Mouse (Mus musculus): ENCODE results near the gene Sgsm1. TPM values are rescaled to one million over a fixed set of nuclear protein-coding genes. Genes with fewer than 3 reads are reported as not detected.

Gene Sgsm1
- polyA plus RNA-seq, 1 experiment from 2014 or later: 10.7 TPM

DNA sequence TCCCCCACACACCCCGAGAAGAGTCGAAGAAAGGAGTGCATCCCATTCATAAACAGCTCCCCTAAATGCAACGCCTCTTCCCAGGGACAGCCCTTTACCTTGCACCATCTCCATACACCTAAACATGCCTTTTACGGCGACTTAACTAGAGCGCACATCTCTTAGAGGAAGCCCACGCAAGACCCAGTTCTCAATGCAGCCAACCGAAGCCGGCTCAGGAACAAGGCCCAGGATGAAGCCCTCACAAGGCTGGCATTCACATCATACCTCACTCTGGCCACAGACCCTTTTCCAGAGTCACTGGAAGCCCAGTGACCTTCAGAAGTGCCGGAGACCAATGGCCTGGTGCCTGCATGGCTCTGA, 110.8 kb downstream of the Sgsm1 start:
- H3K4me3 ChIP-seq (ENCODE audit: low read depth, low read length): no peak overlapping the region
- no peak overlapping the region for H3K9ac ChIP-seq (ENCODE audit: low read length)
- no peaks in the 10 kb centered on the region for H3K4me1 ChIP-seq (ENCODE audit: control insufficient read depth, insufficient read depth, low read length)
- no peaks in the 10 kb centered on the region for H3K36me3 ChIP-seq (ENCODE audit: control insufficient read depth, insufficient read depth, low read length)
- no peaks in the 10 kb centered on the region for H3K9me3 ChIP-seq (ENCODE audit: control insufficient read depth, low read length)
- 87% methylated on average over 10 of the region's 10 CpGs for WGBS
- no peak for ATAC-seq (ENCODE audit: insufficient read depth, low FRiP score, low TSS enrichment)
- no peak overlapping the region for H3K4me2 ChIP-seq (ENCODE audit: low read depth)
- no peaks in the 10 kb centered on the region for H3K27me3 ChIP-seq (ENCODE audit: control insufficient read depth, insufficient read depth, low read length)
- no peak overlapping the region for H3K27ac ChIP-seq (ENCODE audit: low read depth, low read length)
- DNase-seq (ENCODE audit: low spot score): no peak

DNA sequence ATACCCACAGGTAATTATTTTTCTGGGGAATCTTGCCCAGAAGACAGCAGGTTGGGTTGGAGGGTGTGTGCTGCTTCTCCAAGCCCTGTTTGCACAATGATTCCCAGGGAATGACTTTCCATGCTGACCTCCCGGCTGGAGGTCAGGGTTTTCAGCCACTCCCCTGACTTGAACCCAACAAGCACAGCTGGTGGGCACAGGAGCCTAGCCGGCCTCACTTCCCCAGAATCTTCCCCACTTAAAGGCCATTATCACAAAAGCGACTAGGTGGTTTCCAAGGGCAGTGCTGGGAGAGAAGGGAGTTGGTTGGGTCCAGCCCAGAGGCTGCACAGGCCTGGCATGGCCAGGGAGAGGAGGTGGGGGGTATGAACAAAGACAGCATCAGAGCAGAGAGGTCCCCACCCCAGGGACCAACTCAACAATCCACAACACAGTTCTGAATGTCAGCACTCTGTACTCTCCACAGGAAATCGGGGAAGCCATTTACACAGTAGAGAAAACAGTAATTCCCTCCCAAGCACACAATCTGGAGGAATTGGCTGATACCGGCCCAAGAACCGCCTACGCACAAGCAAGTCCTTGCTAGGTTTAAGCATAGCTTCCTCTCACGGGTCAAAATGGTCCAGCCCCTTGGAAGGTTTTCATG, 111.3 kb downstream of the Sgsm1 start:
- Histone ChIP-seq H3K9ac (ENCODE audit: low read length) (no peak overlapping the region), H3K36me3 (ENCODE audit: control insufficient read depth, insufficient read depth, low read length) (no peaks in the 10 kb centered on the region), H3K27me3 (ENCODE audit: control insufficient read depth, insufficient read depth, low read length) (no peaks in the 10 kb centered on the region), H3K9me3 (ENCODE audit: control insufficient read depth, low read length) (no peaks in the 10 kb centered on the region), H3K4me3 (ENCODE audit: low read depth, low read length) (no peak overlapping the region), H3K4me2 (ENCODE audit: low read depth) (no peak overlapping the region), H3K27ac (ENCODE audit: low read depth, low read length) (no peak overlapping the region), H3K4me1 (ENCODE audit: control insufficient read depth, insufficient read depth, low read length) (no peaks in the 10 kb centered on the region)
- no peak for DNase-seq (ENCODE audit: low spot score)
- WGBS: 42% methylated on average over 8 of the region's 8 CpGs
- no peak for ATAC-seq (ENCODE audit: insufficient read depth, low FRiP score, low TSS enrichment)

DNA sequence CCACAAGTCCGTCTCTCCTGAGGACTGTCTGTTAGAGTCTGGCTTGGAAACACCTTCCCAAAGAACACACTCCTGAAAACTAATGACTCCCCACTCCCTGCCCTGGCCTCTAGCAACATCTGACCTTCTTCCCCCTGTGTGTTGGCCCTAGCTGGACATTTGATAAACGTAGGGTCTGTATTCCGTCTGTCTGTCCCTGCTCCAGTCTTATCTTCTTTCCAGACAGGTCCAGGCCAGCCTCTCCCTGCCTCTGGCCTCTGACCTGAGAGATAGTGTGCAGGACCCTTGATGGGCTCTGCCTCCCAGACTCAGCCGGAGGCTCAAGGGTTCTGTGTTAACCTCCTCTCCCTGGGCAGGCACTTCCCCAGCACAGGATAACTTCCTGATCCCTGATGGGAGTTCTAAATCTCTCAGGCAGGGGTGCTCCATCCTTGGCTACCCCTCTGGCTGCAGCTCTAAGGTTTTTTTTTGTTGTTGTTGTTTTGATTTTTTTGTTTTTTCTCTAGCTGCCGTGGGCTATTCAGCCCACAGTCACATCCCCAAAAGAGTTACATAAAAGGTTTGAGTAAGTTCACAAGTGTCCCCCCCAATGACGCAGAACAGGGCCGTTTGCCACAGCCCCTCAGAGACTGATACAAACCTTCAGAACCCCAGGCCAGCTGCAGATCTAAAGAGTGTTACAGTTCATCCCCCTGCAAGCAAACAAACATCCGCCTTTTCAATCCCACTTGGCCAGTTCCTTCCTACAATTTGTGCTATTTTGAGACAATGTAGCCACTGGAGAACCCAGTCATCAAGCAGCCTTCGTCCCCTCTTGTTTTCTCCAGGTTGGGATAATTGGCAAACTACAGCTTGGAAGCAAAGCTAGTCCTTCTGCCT, 113.4 kb downstream of the Sgsm1 start:
- 48% methylated on average over 9 of the region's 9 CpGs for WGBS
- Histone ChIP-seq H3K4me2 (ENCODE audit: low read depth) (no peak overlapping the region), H3K36me3 (ENCODE audit: control insufficient read depth, insufficient read depth, low read length) (no peaks in the 10 kb centered on the region), H3K4me1 (ENCODE audit: control insufficient read depth, insufficient read depth, low read length) (no peaks in the 10 kb centered on the region), H3K4me3 (ENCODE audit: low read depth, low read length) (no peak overlapping the region), H3K27ac (ENCODE audit: low read depth, low read length) (peak overlapping the region; percentile 23; the same call in 1 of the 2 replicates), H3K9ac (ENCODE audit: low read length) (no peak overlapping the region), H3K27me3 (ENCODE audit: control insufficient read depth, insufficient read depth, low read length) (no peaks in the 10 kb centered on the region), H3K9me3 (ENCODE audit: control insufficient read depth, low read length) (no peaks in the 10 kb centered on the region)
- DNase-seq (ENCODE audit: low spot score) (no peak), ATAC-seq (ENCODE audit: insufficient read depth, low FRiP score, low TSS enrichment) (no peak)

DNA sequence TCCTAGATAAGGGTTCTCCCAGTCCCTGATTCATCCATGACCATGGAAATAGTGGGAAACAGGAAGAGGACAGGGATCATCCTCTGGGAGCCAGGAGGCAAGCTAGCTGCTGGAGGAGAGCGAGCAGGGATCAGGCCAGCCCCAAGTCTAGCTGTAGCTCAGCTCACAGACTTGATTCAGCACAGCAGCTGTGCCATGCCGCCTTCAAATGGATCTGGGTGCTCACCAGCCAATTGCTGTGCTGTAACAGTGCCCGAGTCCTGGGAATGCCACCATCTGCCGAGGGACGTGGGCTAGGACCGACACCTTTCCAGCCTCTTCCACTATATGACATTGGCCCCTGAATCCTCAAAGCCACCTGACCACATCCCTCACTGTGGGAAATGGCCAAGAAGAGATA, 114.7 kb downstream of the Sgsm1 start:
- 90% methylated on average over 6 of the region's 6 CpGs for WGBS
- Histone ChIP-seq H3K4me3 (ENCODE audit: low read depth, low read length) (no peak overlapping the region), H3K4me2 (ENCODE audit: low read depth) (no peak overlapping the region), H3K36me3 (ENCODE audit: control insufficient read depth, insufficient read depth, low read length) (no peaks in the 10 kb centered on the region), H3K9me3 (ENCODE audit: control insufficient read depth, low read length) (no peaks in the 10 kb centered on the region), H3K9ac (ENCODE audit: low read length) (no peak overlapping the region), H3K27me3 (ENCODE audit: control insufficient read depth, insufficient read depth, low read length) (no peaks in the 10 kb centered on the region), H3K27ac (ENCODE audit: low read depth, low read length) (no peak overlapping the region), H3K4me1 (ENCODE audit: control insufficient read depth, insufficient read depth, low read length) (no peaks in the 10 kb centered on the region)
- ATAC-seq (ENCODE audit: insufficient read depth, low FRiP score, low TSS enrichment) (no peak), DNase-seq (ENCODE audit: low spot score) (no peak)

DNA sequence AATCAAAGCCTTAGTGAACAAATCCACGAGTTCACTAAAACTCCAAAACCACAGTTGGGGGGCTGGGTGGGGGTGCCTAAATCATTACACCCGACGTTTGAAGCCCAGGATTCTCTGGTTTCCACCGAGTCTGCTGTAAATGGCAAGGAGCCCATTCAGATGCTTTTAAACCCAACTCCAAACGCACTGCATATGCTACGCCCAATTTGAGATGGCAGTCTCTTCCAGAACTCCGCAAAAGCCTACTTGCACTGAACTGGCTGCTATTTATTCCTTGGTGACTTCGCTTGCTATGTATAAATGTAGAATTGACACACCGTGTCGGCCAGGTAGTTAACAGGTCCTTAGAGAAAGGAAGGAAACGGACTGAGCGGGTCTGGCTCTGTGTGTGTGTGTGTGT, 115.1 kb downstream of the Sgsm1 start:
- H3K4me1 ChIP-seq (ENCODE audit: control insufficient read depth, insufficient read depth, low read length): no peaks in the 10 kb centered on the region
- H3K36me3 ChIP-seq (ENCODE audit: control insufficient read depth, insufficient read depth, low read length): no peaks in the 10 kb centered on the region
- no peak for DNase-seq (ENCODE audit: low spot score)
- H3K9me3 ChIP-seq (ENCODE audit: control insufficient read depth, low read length): no peaks in the 10 kb centered on the region
- no peak overlapping the region for H3K4me2 ChIP-seq (ENCODE audit: low read depth)
- H3K9ac ChIP-seq (ENCODE audit: low read length): no peak overlapping the region
- no peak overlapping the region for H3K27ac ChIP-seq (ENCODE audit: low read depth, low read length)
- H3K4me3 ChIP-seq (ENCODE audit: low read depth, low read length): no peak overlapping the region
- H3K27me3 ChIP-seq (ENCODE audit: control insufficient read depth, insufficient read depth, low read length): no peaks in the 10 kb centered on the region
- WGBS: 86% methylated on average over 12 of the region's 12 CpGs
- ATAC-seq (ENCODE audit: insufficient read depth, low FRiP score, low TSS enrichment): no peak

DNA sequence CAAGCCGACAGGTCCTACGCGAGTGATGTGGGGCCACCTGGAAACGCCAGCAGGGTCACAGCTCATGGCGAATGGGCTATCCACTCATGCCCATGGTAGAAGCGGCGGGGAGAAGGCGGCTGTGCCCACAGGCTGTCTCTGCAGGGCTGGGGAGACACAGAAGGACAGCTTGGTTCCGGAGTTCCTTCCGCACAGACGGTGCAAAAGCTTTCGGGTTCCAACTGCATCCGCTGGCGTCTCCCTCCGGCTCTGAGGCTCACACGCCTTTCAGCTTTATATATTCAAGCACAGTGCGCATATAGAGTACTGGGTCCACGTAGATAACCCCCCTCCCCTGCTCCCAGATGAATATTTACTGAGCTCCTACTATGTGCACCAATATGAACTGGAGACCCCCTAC, 116.8 kb downstream of the Sgsm1 start:
- no peak overlapping the region for H3K9ac ChIP-seq (ENCODE audit: low read length)
- WGBS: 97% methylated on average over 18 of the region's 18 CpGs
- ATAC-seq (ENCODE audit: insufficient read depth, low FRiP score, low TSS enrichment): no peak
- no peaks in the 10 kb centered on the region for H3K27me3 ChIP-seq (ENCODE audit: control insufficient read depth, insufficient read depth, low read length)
- H3K4me3 ChIP-seq (ENCODE audit: low read depth, low read length): no peak overlapping the region
- H3K4me2 ChIP-seq (ENCODE audit: low read depth): no peak overlapping the region
- H3K9me3 ChIP-seq (ENCODE audit: control insufficient read depth, low read length): no peaks in the 10 kb centered on the region
- H3K27ac ChIP-seq (ENCODE audit: low read depth, low read length): no peak overlapping the region
- H3K4me1 ChIP-seq (ENCODE audit: control insufficient read depth, insufficient read depth, low read length): no peaks in the 10 kb centered on the region
- no peak for DNase-seq (ENCODE audit: low spot score)
- no peaks in the 10 kb centered on the region for H3K36me3 ChIP-seq (ENCODE audit: control insufficient read depth, insufficient read depth, low read length)

Small RNAs within 50 kb of the gene (microRNA-seq; reads per million reads assigned to microRNA genes)
- gene Mir7229 (not detected), gene Mir7230 (not detected)

Other genes starting within 250 kb of the Sgsm1 start
- not detected in 2 replicates for gene Crybb2, start 240.7 kb downstream of the Sgsm1 start, polyA plus RNA-seq (2014; fragmentation: Nextera tagmentation; extraction: Ambion mirVana)
- gene Crybb3, start 229.2 kb downstream of the Sgsm1 start, polyA plus RNA-seq (2014; fragmentation: Nextera tagmentation; extraction: Ambion mirVana): not detected in 2 replicates
- gene 2900026A02Rik, start 89.5 kb downstream of the Sgsm1 start, polyA plus RNA-seq (2014; fragmentation: Nextera tagmentation; extraction: Ambion mirVana): 1.3 and 1.5 TPM in 2 replicates
- gene Tmem211, start 83.9 kb downstream of the Sgsm1 start, polyA plus RNA-seq (2014; fragmentation: Nextera tagmentation; extraction: Ambion mirVana): not detected in 2 replicates
- gene Aym1, start 46.5 kb upstream of the Sgsm1 start, polyA plus RNA-seq (2014; fragmentation: Nextera tagmentation; extraction: Ambion mirVana): not detected in 2 replicates
- 10.2 and 11.3 TPM in 2 replicates for gene Wscd2, start 179.5 kb upstream of the Sgsm1 start, polyA plus RNA-seq (2014; fragmentation: Nextera tagmentation; extraction: Ambion mirVana)

Measured in neural tube, embryonic 11.5 days (tissue).